Mouse (Mus musculus): ENCODE data around the gene Adgre5. TPM values are rescaled to one million over a fixed set of nuclear protein-coding genes. Genes with fewer than 3 reads are reported as not detected.

Gene Adgre5
- polyA plus RNA-seq, 1 experiment: 114 TPM

DNA sequence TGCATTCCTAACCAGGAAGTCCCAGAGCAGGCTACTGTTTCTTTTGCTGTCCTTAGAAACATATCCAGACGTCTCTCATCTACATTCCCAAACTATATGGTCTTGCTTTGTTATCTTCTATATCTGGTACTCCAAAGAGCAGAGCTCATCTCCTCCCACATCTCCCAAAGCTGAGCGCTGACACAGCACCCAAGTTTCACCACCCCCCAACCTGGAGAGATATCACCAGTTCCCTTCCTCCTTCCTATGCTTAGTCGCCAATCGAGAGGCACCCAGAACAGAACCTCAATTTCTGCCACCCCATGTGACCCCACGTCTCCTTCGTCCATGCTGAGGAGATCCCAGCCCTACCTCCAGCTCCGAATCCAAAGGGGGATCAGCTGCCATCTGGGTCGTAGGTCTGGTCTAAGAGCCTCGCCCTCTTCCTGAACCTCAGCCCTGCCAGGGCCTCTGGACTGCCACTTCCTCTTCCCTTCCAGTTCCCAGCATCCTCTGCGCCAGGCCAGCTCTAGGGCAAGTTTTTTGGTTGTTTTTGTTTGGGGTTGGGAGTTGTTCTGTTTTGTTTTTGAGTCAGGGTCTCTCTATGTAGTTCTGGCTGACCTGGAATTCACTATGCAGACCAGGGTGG is 47.4 kb downstream of the Adgre5 start:
- Histone ChIP-seq H3K79me3 (ENCODE audit: low read depth) (peaks cover 5% of the 10 kb centered on the region), H3K4me3 (ENCODE audit: insufficient read depth, poor library complexity, severe bottlenecking) (no peak overlapping the region), H3K27me3 (ENCODE audit: control insufficient read depth, insufficient read depth, insufficient read length) (no peaks in the 10 kb centered on the region), H3K36me3 (ENCODE audit: control insufficient read depth, insufficient read depth) (peaks cover 17% of the 10 kb centered on the region), H3K79me2 (ENCODE audit: control insufficient read depth, insufficient read depth) (peaks cover 35% of the 10 kb centered on the region), H3ac (ENCODE audit: control insufficient read depth, insufficient read length, low read depth) (no peak overlapping the region)
- TF ChIP-seq MYOG (IDR thresholded peaks at IDR 0.05; ENCODE audit: control insufficient read depth, extremely low read depth, insufficient read length): no peak
- no peak for TF ChIP-seq CTCF (IDR thresholded peaks at IDR 0.05; ENCODE audit: control insufficient read depth, insufficient read depth, insufficient read length)
- TF ChIP-seq CEBPB (IDR thresholded peaks at IDR 0.05; ENCODE audit: low read depth): no peak
- no peak for TF ChIP-seq FOSL1 (IDR thresholded peaks at IDR 0.05; ENCODE audit: insufficient read depth, low read length, poor library complexity, severe bottlenecking)
- no peak for TF ChIP-seq MAX (IDR thresholded peaks at IDR 0.05)
- no peak for TF ChIP-seq MYOD1 (IDR thresholded peaks at IDR 0.05; ENCODE audit: control insufficient read depth, insufficient read length, low read depth)
- no peak for TF ChIP-seq USF1 (IDR thresholded peaks at IDR 0.05; ENCODE audit: low read depth)

DNA sequence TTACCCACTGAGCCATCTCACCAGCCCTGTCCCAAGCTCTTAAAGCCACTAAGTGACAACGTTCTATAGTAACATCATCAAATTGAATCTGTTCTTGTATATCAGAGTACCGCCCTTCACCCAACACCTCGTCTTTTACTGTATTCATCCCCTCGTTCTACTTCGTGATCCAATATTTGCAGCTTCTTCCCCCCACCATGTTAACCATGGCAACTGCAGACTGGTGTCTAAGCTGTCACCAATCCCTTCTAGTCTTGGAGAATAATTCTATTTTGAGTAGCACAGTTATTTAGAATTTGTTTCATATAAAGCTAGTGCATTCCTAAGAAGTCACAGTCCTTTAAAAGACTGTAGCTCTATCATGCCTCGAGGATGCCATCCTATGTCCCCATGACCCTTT is 51.9 kb downstream of the Adgre5 start:
- Histone ChIP-seq H3K4me3 (ENCODE audit: insufficient read depth, poor library complexity, severe bottlenecking) (no peak overlapping the region), H3K36me3 (ENCODE audit: control insufficient read depth, insufficient read depth) (peaks cover 22% of the 10 kb centered on the region), H3K79me3 (ENCODE audit: low read depth) (no peaks in the 10 kb centered on the region), H3K79me2 (ENCODE audit: control insufficient read depth, insufficient read depth) (no peaks in the 10 kb centered on the region), H3K27me3 (ENCODE audit: control insufficient read depth, insufficient read depth, insufficient read length) (no peaks in the 10 kb centered on the region), H3ac (ENCODE audit: control insufficient read depth, insufficient read length, low read depth) (no peak overlapping the region)
- TF ChIP-seq MYOD1 (IDR thresholded peaks at IDR 0.05; ENCODE audit: control insufficient read depth, insufficient read length, low read depth): no peak
- TF ChIP-seq FOSL1 (IDR thresholded peaks at IDR 0.05; ENCODE audit: insufficient read depth, low read length, poor library complexity, severe bottlenecking): no peak
- no peak for TF ChIP-seq MYOG (IDR thresholded peaks at IDR 0.05; ENCODE audit: control insufficient read depth, extremely low read depth, insufficient read length)
- no peak for TF ChIP-seq MAX (IDR thresholded peaks at IDR 0.05)

DNA sequence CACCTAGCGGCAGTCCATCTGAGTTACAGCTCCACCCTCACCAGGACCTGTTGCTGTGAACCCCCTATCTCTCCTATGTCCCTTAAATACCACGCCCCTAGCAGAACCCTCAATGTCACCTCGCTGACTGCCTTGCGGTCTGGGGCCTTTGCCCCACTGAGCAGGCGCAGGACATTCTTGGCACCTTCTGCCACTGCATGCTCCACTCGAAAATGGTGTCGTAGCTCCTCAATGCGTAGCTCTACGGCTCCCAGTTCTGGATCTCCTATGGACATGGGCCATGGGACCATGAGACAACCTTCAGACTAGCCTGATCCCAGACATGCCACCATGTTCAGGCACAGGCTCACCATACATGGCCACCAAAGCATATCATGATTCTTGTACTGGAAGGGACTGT is 56.6 kb downstream of the Adgre5 start:
- Histone ChIP-seq H3K36me3 (ENCODE audit: control insufficient read depth, insufficient read depth) (peaks cover 5% of the 10 kb centered on the region), H3K79me2 (ENCODE audit: control insufficient read depth, insufficient read depth) (no peaks in the 10 kb centered on the region), H3ac (ENCODE audit: control insufficient read depth, insufficient read length, low read depth) (no peak overlapping the region), H3K4me3 (ENCODE audit: insufficient read depth, poor library complexity, severe bottlenecking) (no peak overlapping the region), H3K79me3 (ENCODE audit: low read depth) (no peaks in the 10 kb centered on the region), H3K27me3 (ENCODE audit: control insufficient read depth, insufficient read depth, insufficient read length) (no peaks in the 10 kb centered on the region)
- no peak for TF ChIP-seq MYOD1 (IDR thresholded peaks at IDR 0.05; ENCODE audit: control insufficient read depth, insufficient read length, low read depth)
- TF ChIP-seq MYOG (IDR thresholded peaks at IDR 0.05; ENCODE audit: control insufficient read depth, extremely low read depth, insufficient read length): no peak
- TF ChIP-seq USF1 (IDR thresholded peaks at IDR 0.05; ENCODE audit: low read depth): no peak
- TF ChIP-seq CTCF (IDR thresholded peaks at IDR 0.05; ENCODE audit: control insufficient read depth, insufficient read depth, insufficient read length): no peak
- no peak for TF ChIP-seq FOSL1 (IDR thresholded peaks at IDR 0.05; ENCODE audit: insufficient read depth, low read length, poor library complexity, severe bottlenecking)
- no peak for TF ChIP-seq CEBPB (IDR thresholded peaks at IDR 0.05; ENCODE audit: low read depth)
- no peak for TF ChIP-seq MAX (IDR thresholded peaks at IDR 0.05)

DNA sequence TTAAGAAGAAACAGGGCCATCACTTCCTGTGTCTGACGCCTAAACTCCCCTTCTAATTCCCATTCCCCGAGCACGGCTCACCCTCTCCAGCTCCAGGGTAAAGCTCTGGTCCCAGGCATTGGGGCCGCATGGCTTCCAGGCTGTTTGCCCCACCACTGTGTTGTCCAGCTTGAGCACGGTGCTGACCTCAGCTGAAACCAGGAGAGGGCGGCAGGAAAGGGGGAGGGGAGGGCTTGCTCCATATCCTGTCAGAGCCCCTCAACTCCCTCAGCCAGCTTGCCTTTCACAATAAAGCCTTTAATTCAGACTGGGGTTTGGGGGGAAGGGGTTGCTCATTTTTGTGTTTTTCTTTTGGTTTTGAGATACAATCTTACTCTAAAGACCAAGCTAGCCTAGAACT is 60.0 kb downstream of the Adgre5 start:
- Histone ChIP-seq H3K79me3 (ENCODE audit: low read depth) (no peaks in the 10 kb centered on the region), H3K27me3 (ENCODE audit: control insufficient read depth, insufficient read depth, insufficient read length) (no peaks in the 10 kb centered on the region), H3K36me3 (ENCODE audit: control insufficient read depth, insufficient read depth) (no peaks in the 10 kb centered on the region), H3ac (ENCODE audit: control insufficient read depth, insufficient read length, low read depth) (no peak overlapping the region), H3K4me3 (ENCODE audit: insufficient read depth, poor library complexity, severe bottlenecking) (no peak overlapping the region), H3K79me2 (ENCODE audit: control insufficient read depth, insufficient read depth) (no peaks in the 10 kb centered on the region)
- TF ChIP-seq CEBPB (IDR thresholded peaks at IDR 0.05; ENCODE audit: low read depth) (no peak), USF1 (IDR thresholded peaks at IDR 0.05; ENCODE audit: low read depth) (no peak), CTCF (IDR thresholded peaks at IDR 0.05; ENCODE audit: control insufficient read depth, insufficient read depth, insufficient read length) (no peak), MYOG (IDR thresholded peaks at IDR 0.05; ENCODE audit: control insufficient read depth, extremely low read depth, insufficient read length) (no peak), MAX (IDR thresholded peaks at IDR 0.05) (no peak)

DNA sequence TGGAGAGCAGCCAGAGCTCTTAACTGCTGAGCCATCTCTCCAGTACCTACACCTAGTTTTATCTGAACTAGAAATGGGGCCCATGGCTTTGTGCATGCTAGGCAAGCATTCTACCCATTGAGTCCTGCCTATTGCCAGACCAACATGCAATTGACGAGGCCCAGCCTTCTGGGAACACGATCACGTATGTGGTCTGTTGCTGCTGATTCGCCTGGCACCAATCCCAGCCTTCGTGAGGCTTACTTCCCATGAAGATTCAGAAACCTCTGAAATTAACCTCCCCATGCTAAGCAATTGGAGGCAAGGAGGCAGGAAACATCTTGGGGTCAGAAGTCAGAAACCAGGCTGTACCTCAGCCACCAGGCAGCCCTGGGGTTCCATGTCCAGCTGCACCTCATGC is 60.5 kb downstream of the Adgre5 start:
- TF ChIP-seq CTCF (IDR thresholded peaks at IDR 0.05; ENCODE audit: control insufficient read depth, insufficient read depth, insufficient read length): no peak
- Histone ChIP-seq H3K4me3 (ENCODE audit: insufficient read depth, poor library complexity, severe bottlenecking) (no peak overlapping the region), H3K36me3 (ENCODE audit: control insufficient read depth, insufficient read depth) (no peaks in the 10 kb centered on the region), H3K79me2 (ENCODE audit: control insufficient read depth, insufficient read depth) (no peaks in the 10 kb centered on the region), H3K79me3 (ENCODE audit: low read depth) (no peaks in the 10 kb centered on the region), H3K27me3 (ENCODE audit: control insufficient read depth, insufficient read depth, insufficient read length) (no peaks in the 10 kb centered on the region), H3ac (ENCODE audit: control insufficient read depth, insufficient read length, low read depth) (no peak overlapping the region)

DNA sequence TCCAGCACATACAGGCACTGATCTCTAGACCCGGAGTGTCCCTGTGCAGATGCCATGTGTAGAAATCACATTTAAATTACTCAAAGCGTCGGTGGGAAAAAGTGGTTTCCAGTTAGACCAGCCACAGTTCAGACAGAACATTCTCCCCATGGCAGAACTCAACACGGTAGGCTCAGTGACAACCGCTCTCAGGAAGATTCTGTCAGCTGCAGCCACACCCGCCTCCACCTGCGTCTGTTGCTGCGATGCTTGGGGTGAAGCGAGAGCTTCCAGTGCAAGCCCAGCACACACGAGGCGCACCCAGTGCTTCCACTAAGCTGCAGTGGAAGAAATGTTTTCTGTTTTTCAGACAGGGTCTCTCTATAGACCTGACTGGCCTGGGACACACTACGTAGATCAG is 61.3 kb downstream of the Adgre5 start:
- H3K4me3 ChIP-seq (ENCODE audit: insufficient read depth, poor library complexity, severe bottlenecking): no peak overlapping the region
- H3K79me3 ChIP-seq (ENCODE audit: low read depth): no peaks in the 10 kb centered on the region
- no peaks in the 10 kb centered on the region for H3K36me3 ChIP-seq (ENCODE audit: control insufficient read depth, insufficient read depth)
- H3K27me3 ChIP-seq (ENCODE audit: control insufficient read depth, insufficient read depth, insufficient read length): no peaks in the 10 kb centered on the region
- no peak for TF ChIP-seq CTCF (IDR thresholded peaks at IDR 0.05; ENCODE audit: control insufficient read depth, insufficient read depth, insufficient read length)
- TF ChIP-seq MYOD1 (IDR thresholded peaks at IDR 0.05; ENCODE audit: control insufficient read depth, insufficient read length, low read depth): no peak
- H3K79me2 ChIP-seq (ENCODE audit: control insufficient read depth, insufficient read depth): no peaks in the 10 kb centered on the region
- no peak overlapping the region for H3ac ChIP-seq (ENCODE audit: control insufficient read depth, insufficient read length, low read depth)

All from C2C12 (cell line).